Mouse (Mus musculus): ENCODE measurements around the gene Sfxn1. TPM values are rescaled to one million over a fixed set of nuclear protein-coding genes. Genes with fewer than 3 reads are reported as not detected.

The Sfxn1 gene
- total RNA-seq, 2 experiments from 2014 or later = 1.6 to 2.6 TPM

DNA sequence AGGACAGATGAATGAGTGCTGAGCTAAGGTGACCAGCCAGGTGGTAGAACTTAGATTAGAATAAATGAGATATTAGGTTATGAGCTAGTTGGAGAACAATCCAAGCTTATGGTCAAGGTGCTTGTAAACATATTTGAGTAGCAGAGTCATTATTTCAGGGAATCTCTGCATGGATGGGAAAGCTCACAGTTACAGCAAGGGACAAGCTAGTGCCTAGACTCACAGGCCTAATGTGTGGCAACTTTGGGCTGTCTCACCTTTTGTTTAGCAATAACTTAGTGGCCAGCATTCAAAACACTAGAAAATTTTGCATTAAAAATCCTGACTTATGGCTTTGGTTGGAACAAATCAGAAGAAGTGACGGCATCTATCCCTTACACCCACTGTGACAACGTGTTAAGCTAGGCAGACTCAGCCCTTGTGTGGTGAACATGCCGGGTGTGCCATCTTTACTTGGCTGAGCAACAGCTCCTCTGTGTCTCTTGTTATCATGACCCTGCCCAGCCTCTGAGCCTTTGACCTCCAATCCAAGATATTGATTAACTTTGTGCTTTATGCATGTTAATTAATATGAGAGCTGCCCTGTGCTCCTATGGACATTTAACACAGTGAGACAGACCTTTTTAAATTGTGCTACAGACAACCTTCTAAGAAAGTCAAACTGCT, 5.5 kb upstream of the Sfxn1 start:
- no peak for DNase-seq
- intact Hi-C loops (cut with DNase I) = no loop called here
- no peak overlapping the region for H3K4me3 ChIP-seq
- no peak for TF ChIP-seq CTCF (IDR thresholded peaks at IDR 0.05)
- no peak overlapping the region for H3K27ac ChIP-seq

DNA sequence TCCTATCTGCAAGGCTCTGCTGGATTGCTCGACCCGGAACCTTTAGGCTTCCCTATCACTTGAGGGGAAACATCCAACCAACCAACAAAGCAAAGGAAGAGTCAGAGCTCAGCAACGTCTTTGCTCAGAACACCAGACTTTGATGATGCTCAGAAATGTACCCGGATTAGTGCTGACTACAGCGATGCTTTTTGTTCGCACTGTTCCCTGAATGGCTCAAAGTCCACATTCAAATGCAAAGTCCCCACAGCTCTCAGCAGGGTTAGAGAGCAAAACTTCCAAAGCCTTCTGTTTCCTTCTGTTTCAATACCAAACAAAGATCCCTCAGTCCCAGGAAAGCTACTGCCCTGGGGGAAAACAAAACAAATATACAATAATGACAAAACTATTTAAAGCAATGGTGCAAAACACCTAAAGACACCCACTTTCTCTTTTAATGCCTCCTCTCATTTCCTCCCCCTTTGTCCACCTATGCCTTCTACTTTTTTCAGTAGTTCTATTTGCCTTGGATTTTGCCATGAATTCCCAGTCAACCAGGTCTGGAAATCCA, 4.0 kb upstream of the Sfxn1 start:
- no peak overlapping the region for H3K4me3 ChIP-seq
- TF ChIP-seq CTCF (IDR thresholded peaks at IDR 0.05) = no peak
- H3K27ac ChIP-seq = no peak overlapping the region
- no peak for DNase-seq
- intact Hi-C loops (cut with DNase I) = no loop called here

DNA sequence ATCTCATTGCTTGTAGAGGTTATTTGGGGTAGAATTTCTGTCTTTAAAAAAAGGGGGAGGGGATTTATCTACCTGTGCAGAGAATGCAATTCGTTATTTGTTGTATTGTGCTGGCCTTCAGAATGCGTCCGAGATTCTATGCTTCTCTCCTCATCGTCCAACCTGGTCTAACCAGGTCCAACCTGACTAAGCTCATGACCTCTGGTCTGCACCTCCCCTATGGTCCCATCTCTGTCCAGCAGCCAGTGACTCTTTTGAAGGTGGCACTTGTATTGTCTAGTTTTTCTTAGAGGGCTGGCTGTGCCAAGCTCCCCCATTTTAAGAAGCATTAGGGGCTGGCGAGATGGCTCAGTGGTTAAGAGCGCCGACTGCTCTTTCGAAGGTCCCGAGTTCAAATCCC, 658 bp upstream of the Sfxn1 start:
- intact Hi-C loops (cut with DNase I) = no loop called here
- no peak overlapping the region for H3K4me3 ChIP-seq
- no peak overlapping the region for H3K27ac ChIP-seq
- DNase-seq = no peak
- no peak for TF ChIP-seq CTCF (IDR thresholded peaks at IDR 0.05)

DNA sequence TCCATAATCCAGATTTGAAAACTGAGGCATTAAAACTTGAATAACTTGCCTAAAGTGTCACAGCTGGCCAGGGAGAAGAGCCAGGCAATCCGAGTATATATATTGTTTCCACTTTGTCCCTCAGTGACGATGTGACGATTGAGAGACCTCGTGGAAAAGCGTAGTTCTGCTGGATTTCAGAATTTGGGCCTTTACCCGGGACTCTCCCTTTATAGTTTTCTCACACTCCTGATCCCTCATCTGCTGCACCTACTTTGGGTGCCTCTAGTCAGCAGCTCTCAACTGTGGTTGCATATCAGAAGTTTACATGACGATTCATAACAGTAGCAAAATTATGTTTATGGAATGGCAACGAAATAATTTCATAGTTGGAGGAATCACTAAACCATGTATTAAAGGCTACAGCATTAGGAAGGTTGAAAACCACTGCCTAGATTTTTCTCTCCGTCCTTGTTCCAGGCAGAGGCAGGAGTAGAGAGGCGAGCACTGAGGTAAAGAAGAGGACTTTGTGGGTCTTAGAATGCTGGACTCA, 923 bp downstream of the Sfxn1 start:
- intact Hi-C loops (cut with DNase I) = no loop called here
- DNase-seq = no peak
- peak overlapping the region; percentile 85 for H3K27ac ChIP-seq

GRCm38 (mm10) chr13:54073066-54073465, 1.4 kb downstream of the Sfxn1 start:
- Histone ChIP-seq H3K4me3 (peak overlapping the region; percentile 90), H3K27ac (peak overlapping the region; percentile 85)
- no peak for TF ChIP-seq CTCF (IDR thresholded peaks at IDR 0.05)
- no peak for DNase-seq
- intact Hi-C loops (cut with DNase I) = no loop called here

More for the DNA sequence above, 923 bp downstream of the Sfxn1 start:
- no peak for TF ChIP-seq CTCF (IDR thresholded peaks at IDR 0.05)
- peak overlapping the region; percentile 90 for H3K4me3 ChIP-seq

DNA sequence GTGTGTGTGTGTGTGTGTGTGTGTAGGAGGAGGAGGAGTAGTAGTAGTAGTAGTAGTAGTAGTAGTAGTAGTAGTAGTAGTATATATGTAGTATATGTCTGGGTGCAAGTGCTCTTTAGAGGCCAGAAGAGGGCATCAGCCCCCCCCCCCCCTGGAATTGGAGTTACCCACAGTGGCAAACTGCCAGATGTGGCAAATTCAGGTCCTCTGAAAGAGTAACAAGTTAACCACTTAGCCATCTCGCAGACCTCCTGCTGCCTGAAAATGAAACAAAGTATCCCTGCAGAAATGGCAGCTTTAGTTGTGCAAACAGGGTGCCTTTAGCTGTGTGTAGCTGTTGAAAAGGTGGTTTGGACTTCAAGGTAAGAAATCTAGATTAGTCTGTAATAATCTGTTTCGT, 1.8 kb downstream of the Sfxn1 start:
- TF ChIP-seq CTCF (IDR thresholded peaks at IDR 0.05) = no peak
- intact Hi-C loops (cut with DNase I) = no loop called here

DNA sequence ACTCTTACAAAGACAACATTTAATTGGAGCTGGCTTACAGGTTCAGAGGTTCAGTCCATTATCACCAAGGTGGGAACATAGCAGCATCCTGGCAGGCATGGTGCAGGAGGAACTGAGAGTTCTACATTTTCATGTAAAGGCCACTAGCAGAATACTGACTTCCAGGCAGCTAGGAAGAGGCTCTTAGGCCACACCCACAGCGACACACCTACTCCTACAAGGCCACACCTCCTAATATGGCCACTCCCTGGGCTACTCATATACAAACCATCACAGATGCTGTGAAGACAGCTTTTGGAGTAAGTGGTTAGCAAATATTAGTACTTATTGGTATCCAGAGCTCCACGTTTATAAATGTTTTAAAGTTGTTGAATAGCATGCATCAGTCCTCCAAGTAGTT, 3.7 kb downstream of the Sfxn1 start:
- TF ChIP-seq CTCF (IDR thresholded peaks at IDR 0.05) = no peak
- intact Hi-C loops (cut with DNase I) = no loop called here
- H3K27ac ChIP-seq = no peak overlapping the region
- DNase-seq = no peak
- no peak overlapping the region for H3K4me3 ChIP-seq

More for the DNA sequence above, 1.8 kb downstream of the Sfxn1 start:
- H3K4me3 ChIP-seq = no peak overlapping the region
- no peak overlapping the region for H3K27ac ChIP-seq
- no peak for DNase-seq

GRCm38 (mm10) chr13:54076051-54076450, 4.4 kb downstream of the Sfxn1 start:
- DNase-seq = no peak
- Histone ChIP-seq H3K4me3 (no peak overlapping the region), H3K27ac (no peak overlapping the region)
- no peak for TF ChIP-seq CTCF (IDR thresholded peaks at IDR 0.05)
- intact Hi-C loops (cut with DNase I) = no loop called here

GRCm38 (mm10) chr13:54076762-54077460, 5.2 kb downstream of the Sfxn1 start:
- H3K4me3 ChIP-seq = no peak overlapping the region
- H3K27ac ChIP-seq = no peak overlapping the region
- no peak for DNase-seq
- no peak for TF ChIP-seq CTCF (IDR thresholded peaks at IDR 0.05)
- intact Hi-C loops (cut with DNase I) = no loop called here

- Histone ChIP-seq H3K4me3 (no peak overlapping the region), H3K27ac (no peak overlapping the region)
- TF ChIP-seq CTCF (IDR thresholded peaks at IDR 0.05) = no peak
- no peak for DNase-seq
- intact Hi-C loops (cut with DNase I) = no loop called here
These were observed 6.0 kb downstream of the Sfxn1 start for GRCm38 (mm10) chr13:54077470-54078174.

DNA sequence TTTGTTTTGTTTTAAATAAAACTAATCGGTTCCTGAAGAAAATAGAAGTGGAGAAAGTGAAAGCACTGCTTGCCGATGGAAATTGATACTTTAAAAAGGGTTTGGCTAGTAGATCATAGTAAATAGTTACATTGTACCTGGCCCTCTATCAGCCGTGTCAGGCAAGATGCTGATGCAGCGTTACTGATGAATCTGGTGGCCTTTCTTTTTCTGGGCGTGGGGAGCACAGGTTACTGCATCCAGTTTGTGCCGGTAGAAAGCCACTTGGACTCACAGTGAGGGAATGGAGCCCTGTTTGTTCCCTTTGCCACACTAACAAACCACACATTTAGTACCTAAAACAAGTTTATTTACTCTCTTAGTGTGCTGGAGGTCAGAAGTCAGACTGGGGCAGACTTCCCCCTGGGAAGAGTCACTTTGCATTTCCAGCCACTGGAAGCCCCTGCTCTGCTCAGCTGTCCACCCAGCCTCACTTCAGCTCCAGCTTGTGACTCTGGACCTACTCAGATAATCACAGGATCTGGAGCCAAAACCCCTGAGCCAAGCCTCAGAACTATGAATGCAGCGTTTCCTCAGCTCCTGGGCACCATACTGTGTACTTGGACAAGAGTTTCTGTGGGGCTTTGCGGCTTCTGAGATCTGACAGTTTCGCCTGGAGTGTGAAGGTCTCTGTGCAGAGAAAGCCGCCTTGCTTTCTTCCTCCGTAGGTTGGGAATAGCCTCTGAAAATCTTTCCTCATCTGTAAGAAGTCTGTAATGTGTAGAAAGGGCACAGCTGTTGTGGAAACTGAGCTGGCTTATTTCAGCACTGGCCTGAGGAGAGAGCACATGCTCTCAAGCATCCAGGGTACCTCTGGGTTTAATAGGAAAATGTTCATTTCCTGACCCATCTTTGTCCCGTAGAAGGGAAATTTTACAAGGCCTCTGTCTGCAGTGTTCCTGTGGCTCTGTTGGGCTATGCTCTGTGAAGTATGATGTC, 8.4 kb downstream of the Sfxn1 start:
- no peak for TF ChIP-seq CTCF (IDR thresholded peaks at IDR 0.05)
- H3K4me3 ChIP-seq = no peak overlapping the region; the same call in 1 of the 2 replicates
- DNase-seq = no peak
- intact Hi-C loops (cut with DNase I) = no loop called here
- no peak overlapping the region for H3K27ac ChIP-seq

DNA sequence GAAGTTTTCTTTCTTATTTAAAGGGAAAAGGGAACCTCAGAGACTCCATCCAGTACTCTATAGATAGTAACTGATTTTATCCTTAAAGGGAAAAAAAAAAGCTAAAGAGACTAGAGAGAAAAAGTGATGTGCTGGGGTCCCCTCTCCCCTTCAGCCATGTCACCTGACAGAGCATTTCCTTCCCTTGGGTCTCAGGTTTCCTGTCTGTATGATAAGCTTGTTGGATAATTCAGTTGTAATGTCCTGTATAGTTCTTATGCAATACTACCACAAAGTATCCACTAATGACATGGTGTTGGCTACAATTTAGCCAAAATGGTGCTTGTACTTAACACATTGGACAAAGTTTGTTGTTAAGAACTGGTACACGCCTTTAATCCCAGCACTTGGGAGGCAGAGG, 9.1 kb downstream of the Sfxn1 start:
- no peak for DNase-seq

More for the DNA sequence above, 9.1 kb downstream of the Sfxn1 start:
- Histone ChIP-seq H3K4me3 (no peak overlapping the region), H3K27ac (no peak overlapping the region)
- intact Hi-C loops (cut with DNase I) = no loop called here
- no peak for TF ChIP-seq CTCF (IDR thresholded peaks at IDR 0.05)
